Mouse (Mus musculus) cortical plate, adult 2 months (tissue): ENCODE measurements around the gene Arhgap24.

Experiments
- CTCF ChIP-seq: fragments of 200-500 bp; IDR thresholded peaks from 2 replicates; pipeline ENCODE4 v1.5.1; 2011; ENCODE audit warnings: mild to moderate bottlenecking, control low read depth, low read length; ENCODE audit not compliant: insufficient read depth; ENCODE audit errors: extremely low read depth
- POLR2A ChIP-seq: fragments of 200-500 bp; IDR thresholded peaks from 2 replicates; pipeline ENCODE4 v1.6.1; 2011; ENCODE audit warnings: mild to moderate bottlenecking, low read length, control low read depth; ENCODE audit not compliant: insufficient read depth; ENCODE audit errors: extremely low read depth

GRCm38 (mm10) chr5:102577729-102578128, 96.5 kb downstream of the Arhgap24 start:
- TF ChIP-seq CTCF (no peak), POLR2A (no peak)
